Mouse (Mus musculus) telencephalon, adult 2 months (tissue): Measurements from ENCODE around the gene Acap1.
A peak's percentile ranks its signal among the peaks of the same experiment; 100 is the strongest.

Experiments used
- DNase-seq: peaks from one replicate; pipeline ENCODE4 v3.0.0-alpha.2; 2011; ENCODE audit warnings: low read depth, low spot score

Acap1 gene

GRCm38 (mm10) chr11:69904311-69904710 lies 9.0 kb upstream of the Acap1 start:
- DNase-seq = no peak

GRCm38 (mm10) chr11:69902972-69903371 lies 7.6 kb upstream of the Acap1 start:
- no peak for DNase-seq

GRCm38 (mm10) chr11:69901993-69902392 lies 6.7 kb upstream of the Acap1 start:
- DNase-seq = no peak

GRCm38 (mm10) chr11:69901406-69901846 lies 6.1 kb upstream of the Acap1 start:
- DNase-seq = peak; percentile 99

GRCm38 (mm10) chr11:69900471-69901405 lies 5.4 kb upstream of the Acap1 start, which contains the start of the genes 2810408A11Rik and Neurl4:
TSS of gene 2810408A11Rik (minus strand) at chr11:69900987.
TSS of gene Neurl4 (plus strand) at chr11:69901072.
- DNase-seq = peak; percentile 90

GRCm38 (mm10) chr11:69899870-69900269 lies 4.5 kb upstream of the Acap1 start:
- DNase-seq = no peak

- DNase-seq = no peak
Measured at GRCm38 (mm10) chr11:69894671-69895070, 668 bp downstream of the Acap1 start.

GRCm38 (mm10) chr11:69891482-69891881 lies 3.9 kb downstream of the Acap1 start:
- no peak for DNase-seq

GRCm38 (mm10) chr11:69886907-69887635 lies 8.3 kb downstream of the Acap1 start:
- DNase-seq = no peak

- no peak for DNase-seq
Measured at GRCm38 (mm10) chr11:69884663-69885062, 10.7 kb downstream of the Acap1 start.

GRCm38 (mm10) chr11:69884240-69884639 lies 11.1 kb downstream of the Acap1 start:
- DNase-seq = no peak

GRCm38 (mm10) chr11:69883527-69884151 lies 11.7 kb downstream of the Acap1 start:
- no peak for DNase-seq

GRCm38 (mm10) chr11:69883066-69883465 lies 12.3 kb downstream of the Acap1 start:
- no peak for DNase-seq

GRCm38 (mm10) chr11:69881787-69882670 lies 13.3 kb downstream of the Acap1 start:
- no peak for DNase-seq

- DNase-seq = no peak
Measured at GRCm38 (mm10) chr11:69880853-69881603, 14.3 kb downstream of the Acap1 start, which contains the start of gene Kctd11. TSS of gene Kctd11 (minus strand) at chr11:69881406.

- DNase-seq = no peak
Measured at GRCm38 (mm10) chr11:69880506-69880852, 14.9 kb downstream of the Acap1 start.

- no peak for DNase-seq
Measured at GRCm38 (mm10) chr11:69879711-69880110, 15.6 kb downstream of the Acap1 start.

- no peak for DNase-seq
Measured at GRCm38 (mm10) chr11:69878952-69879351, 16.4 kb downstream of the Acap1 start.

- DNase-seq = no peak
Measured at GRCm38 (mm10) chr11:69878399-69878798, 16.9 kb downstream of the Acap1 start.

- no peak for DNase-seq
Measured at GRCm38 (mm10) chr11:69877878-69878277, 17.5 kb downstream of the Acap1 start, which contains the start of gene Tmem95. TSS of gene Tmem95 (minus strand) at chr11:69878018.
